In genomic region chr9:87740667-87741066, GRCm38 (mm10) we compare ENCODE assay signal across 9 mouse cellular contexts. TPM values are rescaled to one million over a fixed set of nuclear protein-coding genes. Genes with fewer than 3 reads are reported as not detected.
A peak's percentile ranks its signal among the peaks of the same experiment; 100 is the strongest.
DNase-seq lines count a peak whose midpoint lies in the region; ATAC-seq lines count a peak whose summit lies in the region.
"Had no signal": no experiment of that assay in that cellular context is flagged by ENCODE, and none has a peak within 500 bp of the region (broad histone marks: within the 10 kb centered on the region; RNA-seq: fewer than 3 reads in every experiment).

No protein-coding gene starts in this region.

- H3K27ac ChIP-seq in forebrain, embryonic 12.5 days = no peak overlapping the region
- no peak overlapping the region for H3K27ac ChIP-seq in hindbrain, embryonic 10.5 days
- peak overlapping the region; percentile 83 for H3K27ac ChIP-seq in limb, embryonic 12.5 days
- no peak overlapping the region for H3K27ac ChIP-seq in midbrain, embryonic 15.5 days

- peaks cover 70% of the 10 kb centered on the region for H3K27me3 ChIP-seq in forebrain, embryonic 12.5 days
- peaks cover 76% of the 10 kb centered on the region for H3K27me3 ChIP-seq in hindbrain, embryonic 10.5 days (ENCODE audit: insufficient read depth, poor library complexity, severe bottlenecking)
- peaks cover 63% of the 10 kb centered on the region for H3K27me3 ChIP-seq in limb, embryonic 12.5 days
- peaks cover 66% of the 10 kb centered on the region for H3K27me3 ChIP-seq in midbrain, embryonic 15.5 days (replicated peaks)

- H3K4me2 ChIP-seq in forebrain, embryonic 12.5 days = peak overlapping the region; percentile 44
- peak overlapping the region; percentile 79 for H3K4me2 ChIP-seq in limb, embryonic 12.5 days
- peak overlapping the region; percentile 17; the same call in 1 of the 2 replicates for H3K4me2 ChIP-seq in midbrain, embryonic 15.5 days

- peaks cover 17% of the 10 kb centered on the region for H3K4me1 ChIP-seq in forebrain, embryonic 12.5 days
- peaks cover 22% of the 10 kb centered on the region for H3K4me1 ChIP-seq in hindbrain, embryonic 10.5 days (replicated peaks)
- H3K4me1 ChIP-seq in limb, embryonic 12.5 days (replicated peaks) = peaks cover 40% of the 10 kb centered on the region
- H3K4me1 ChIP-seq in midbrain, embryonic 15.5 days = peaks cover 18% of the 10 kb centered on the region

- peak; percentile 59 for DNase-seq in kidney, adult 18-20 months
- DNase-seq in kidney, adult 11 months = no peak
- DNase-seq in adrenal gland, postnatal 10 days = peak; percentile 76
- peak; percentile 84 for DNase-seq in hindbrain, embryonic 10.5 days (ENCODE audit: low spot score)
- DNase-seq in natural killer cell, adult 2 months (ENCODE audit: low spot score in 2 of 2) = no peak

- ATAC-seq in forebrain, embryonic 12.5 days (ENCODE audit: low FRiP score) = peak; percentile 78
- ATAC-seq in limb, embryonic 12.5 days (ENCODE audit: insufficient number of reproducible peaks, insufficient read depth, low FRiP score, low TSS enrichment, low read depth) = peak; percentile 43
- ATAC-seq in midbrain, embryonic 15.5 days (replicated peaks) = peak; percentile 71

- no peak overlapping the region for H3K9ac ChIP-seq in forebrain, embryonic 12.5 days
- H3K9ac ChIP-seq in limb, embryonic 12.5 days (replicated peaks) = peak overlapping the region; percentile 40; the same call in 1 of the 2 replicates
- no peak overlapping the region for H3K9ac ChIP-seq in midbrain, embryonic 15.5 days

- no peaks in the 10 kb centered on the region for H3K9me3 ChIP-seq in forebrain, embryonic 12.5 days
- H3K9me3 ChIP-seq in hindbrain, embryonic 10.5 days = no peaks in the 10 kb centered on the region
- no peaks in the 10 kb centered on the region for H3K9me3 ChIP-seq in limb, embryonic 12.5 days
- no peaks in the 10 kb centered on the region for H3K9me3 ChIP-seq in midbrain, embryonic 15.5 days

- peak overlapping the region; percentile 29; the same call in 1 of the 2 replicates for H3K4me3 ChIP-seq in forebrain, embryonic 12.5 days (replicated peaks)
- H3K4me3 ChIP-seq in hindbrain, embryonic 10.5 days = peak overlapping the region; percentile 49
- H3K4me3 ChIP-seq in limb, embryonic 12.5 days (replicated peaks) = peak overlapping the region; percentile 42; the same call in 1 of the 2 replicates
- H3K4me3 ChIP-seq in midbrain, embryonic 15.5 days = 0 out of 2 replicates have a peak overlapping the region, but pooled peaks have one; percentile 5

- 2% methylated on average over 11 of the region's 11 CpGs for WGBS in forebrain, embryonic 12.5 days
- 1% methylated on average over 11 of the region's 11 CpGs for WGBS in hindbrain, embryonic 10.5 days
- WGBS in limb, embryonic 12.5 days = under 1% methylated on average over 11 of the region's 11 CpGs
- WGBS in midbrain, embryonic 15.5 days = under 1% methylated on average over 11 of the region's 11 CpGs

- no peaks in the 10 kb centered on the region for H3K36me3 ChIP-seq in forebrain, embryonic 12.5 days (replicated peaks)
- H3K36me3 ChIP-seq in hindbrain, embryonic 10.5 days = no peaks in the 10 kb centered on the region
- no peaks in the 10 kb centered on the region for H3K36me3 ChIP-seq in limb, embryonic 12.5 days
- no peaks in the 10 kb centered on the region for H3K36me3 ChIP-seq in midbrain, embryonic 15.5 days (replicated peaks)

RNA-seq across cellular contexts. Expression of gene Tbx18, which starts 9.6 kb away (rescaled TPM):
- 1 to 10 TPM; 3.5 to 3.7 TPM for total RNA-seq in adrenal gland, postnatal 10 days (2021)
- 2.5 and 3.6 TPM in 2 replicates for polyA plus RNA-seq in forebrain, embryonic 12.5 days (2016; fragmentation: Nextera tagmentation; extraction: Ambion mirVana)
- 2.9 and 4.8 TPM in 2 replicates for polyA plus RNA-seq in hindbrain, embryonic 10.5 days (2016; fragmentation: Nextera tagmentation; extraction: Ambion mirVana)
- polyA plus RNA-seq in limb, embryonic 12.5 days (2016; fragmentation: Nextera tagmentation; extraction: Ambion mirVana) = 28.0 and 35.3 TPM in 2 replicates
- 2.3 and 3.4 TPM in 2 replicates for polyA plus RNA-seq in midbrain, embryonic 15.5 days (2015; fragmentation: Nextera tagmentation; extraction: Ambion mirVana)
- total RNA-seq: MEL had no signal

Comparison
In these comparisons a context has a peak if more than half of its experiments do, and no peak if none do; other contexts are left out.
1. DNase-seq: peak in kidney, adult 18-20 months (single experiment), adrenal gland, postnatal 10 days (single experiment) and hindbrain, embryonic 10.5 days (single experiment); none in kidney, adult 11 months (single experiment) and natural killer cell, adult 2 months (0 of 2).
2. H3K4me2 ChIP-seq: peak in every context shown above with its lines; median percentile 79 in limb, embryonic 12.5 days; 44 in forebrain, embryonic 12.5 days; 17 in midbrain, embryonic 15.5 days.
3. Peak in every context shown above with its lines, with median percentiles within 50 percentile points of each other: ATAC-seq and H3K4me3 ChIP-seq.